Mouse (Mus musculus): Measurements from ENCODE around the gene Idh3a. TPM values are rescaled to one million over a fixed set of nuclear protein-coding genes. Genes with fewer than 3 reads are reported as not detected.
A peak's percentile ranks its signal among the peaks of the same experiment; 100 is the strongest.

The Idh3a gene
- total and polyA plus RNA-seq, 3 experiments: 160 to 282 (median 205) TPM

DNA sequence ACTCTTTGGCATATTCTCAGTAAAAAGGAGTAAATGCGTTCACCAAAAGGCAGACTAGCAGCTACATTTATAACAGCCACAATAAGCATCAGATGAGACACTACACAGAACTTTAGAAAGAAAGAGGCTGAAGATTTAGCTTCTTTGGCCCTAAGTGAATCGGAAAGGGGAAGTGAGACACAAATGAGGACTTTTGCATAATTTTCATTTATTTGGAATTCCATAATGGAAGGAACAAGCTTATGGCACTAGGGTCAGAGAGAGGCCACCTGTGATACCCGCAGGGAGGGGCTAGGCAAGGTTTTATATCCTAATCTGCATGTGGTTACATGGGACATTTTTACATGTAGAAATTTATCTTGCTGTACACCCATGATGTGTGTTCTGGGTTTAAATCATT is 48.7 kb upstream of the Idh3a start:
- no peaks in the 10 kb centered on the region for H3K79me2 ChIP-seq (ENCODE audit: control insufficient read depth, insufficient read depth, low read length, poor library complexity)
- no peaks in the 10 kb centered on the region for H3K36me3 ChIP-seq (ENCODE audit: control insufficient read depth in 1 of 2, insufficient read depth in 2 of 2, low read length in 2 of 2)
- no peak overlapping the region for H3K4me3 ChIP-seq (ENCODE audit: control insufficient read depth in 1 of 2, insufficient read depth in 1 of 2, low read depth in 2 of 2, low read length in 2 of 2)
- peaks cover 2 to 7% of the 10 kb centered on the region in 2 experiments for H3K27me3 ChIP-seq (ENCODE audit: control insufficient read depth in 1 of 2, insufficient read depth in 2 of 2, low read length in 2 of 2)
- no peak overlapping the region for H3K27ac ChIP-seq (ENCODE audit: control insufficient read depth, low read depth, low read length)
- DNase-seq (ENCODE audit: low read depth, low spot score): no peak
- no peak for TF ChIP-seq UBTF (IDR thresholded peaks at IDR 0.05; ENCODE audit: borderline replicate concordance, insufficient read depth, low read depth, low read length)
- no peak for TF ChIP-seq ELF1 (IDR thresholded peaks at IDR 0.05; ENCODE audit: low read depth, low read length)
- no peak for TF ChIP-seq RAD21 (IDR thresholded peaks at IDR 0.05; ENCODE audit: low read depth, low read length)
- no peak for TF ChIP-seq MYB (IDR thresholded peaks at IDR 0.05; ENCODE audit: low read depth, low read length)
- TF ChIP-seq GATA1 (IDR thresholded peaks at IDR 0.05; ENCODE audit: low read depth, low read length): no peak
- no peak for TF ChIP-seq GABPA (IDR thresholded peaks at IDR 0.05; ENCODE audit: low read depth, low read length)
- TF ChIP-seq E2F4 (IDR thresholded peaks at IDR 0.05; ENCODE audit: borderline replicate concordance, low read depth, low read length): no peak
- TF ChIP-seq TCF12 (IDR thresholded peaks at IDR 0.05; ENCODE audit: low read depth, low read length): no peak
- no peak for TF ChIP-seq SIN3A (IDR thresholded peaks at IDR 0.05; ENCODE audit: low read length)
- TF ChIP-seq POLR2AphosphoS2 (IDR thresholded peaks at IDR 0.05; ENCODE audit: low read length): no peak
- TF ChIP-seq ZMIZ1 (IDR thresholded peaks at IDR 0.05; ENCODE audit: low read depth, low read length): no peak
- no peak overlapping the region for H3K9ac ChIP-seq (ENCODE audit: control insufficient read depth, low read depth, low read length, poor library complexity, severe bottlenecking)
- H3K4me1 ChIP-seq (ENCODE audit: control insufficient read depth in 1 of 2, insufficient read depth in 2 of 2, low read length in 2 of 2): no peaks in the 10 kb centered on the region
- H3K9me3 ChIP-seq (replicated peaks; ENCODE audit: insufficient read depth, low read length): no peaks in the 10 kb centered on the region

DNA sequence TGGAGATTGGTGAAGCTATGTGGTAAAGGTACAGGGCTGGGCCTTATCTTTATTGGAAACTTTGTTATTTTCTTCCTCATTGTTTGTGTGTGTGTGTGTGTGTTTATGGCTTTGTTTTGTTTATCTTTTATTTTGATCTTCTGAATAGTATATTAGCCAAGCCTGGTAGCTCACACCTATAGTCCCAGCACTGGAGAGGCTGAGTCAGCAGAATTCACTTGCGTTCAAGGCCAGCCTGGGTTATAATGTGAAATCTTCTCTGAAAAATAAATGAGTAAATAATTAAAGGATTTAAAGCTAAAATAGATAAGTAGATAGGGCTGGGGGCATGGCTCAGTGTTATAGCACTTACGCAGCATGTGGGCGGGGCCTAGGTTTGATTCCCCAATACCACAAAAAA is 47.9 kb upstream of the Idh3a start:
- Histone ChIP-seq H3K27ac (ENCODE audit: control insufficient read depth, low read depth, low read length) (no peak overlapping the region), H3K4me3 (ENCODE audit: control insufficient read depth in 1 of 2, insufficient read depth in 1 of 2, low read depth in 2 of 2, low read length in 2 of 2) (no peak overlapping the region), H3K4me1 (ENCODE audit: control insufficient read depth in 1 of 2, insufficient read depth in 2 of 2, low read length in 2 of 2) (no peaks in the 10 kb centered on the region), H3K9ac (ENCODE audit: control insufficient read depth, low read depth, low read length, poor library complexity, severe bottlenecking) (no peak overlapping the region), H3K36me3 (ENCODE audit: control insufficient read depth in 1 of 2, insufficient read depth in 2 of 2, low read length in 2 of 2) (no peaks in the 10 kb centered on the region), H3K9me3 (replicated peaks; ENCODE audit: insufficient read depth, low read length) (no peaks in the 10 kb centered on the region), H3K79me2 (ENCODE audit: control insufficient read depth, insufficient read depth, low read length, poor library complexity) (no peaks in the 10 kb centered on the region), H3K27me3 (ENCODE audit: control insufficient read depth in 1 of 2, insufficient read depth in 2 of 2, low read length in 2 of 2) (peaks cover 2 to 7% of the 10 kb centered on the region in 2 experiments)
- no peak for DNase-seq (ENCODE audit: low read depth, low spot score)
- peak; percentile 56; the same call in 1 of the 2 replicates for TF ChIP-seq MAFK (IDR thresholded peaks at IDR 0.05; ENCODE audit: borderline replicate concordance, low read depth, low read length)
- TF ChIP-seq BHLHE40 (IDR thresholded peaks at IDR 0.05; ENCODE audit: borderline replicate concordance, low read depth, low read length): no peak

DNA sequence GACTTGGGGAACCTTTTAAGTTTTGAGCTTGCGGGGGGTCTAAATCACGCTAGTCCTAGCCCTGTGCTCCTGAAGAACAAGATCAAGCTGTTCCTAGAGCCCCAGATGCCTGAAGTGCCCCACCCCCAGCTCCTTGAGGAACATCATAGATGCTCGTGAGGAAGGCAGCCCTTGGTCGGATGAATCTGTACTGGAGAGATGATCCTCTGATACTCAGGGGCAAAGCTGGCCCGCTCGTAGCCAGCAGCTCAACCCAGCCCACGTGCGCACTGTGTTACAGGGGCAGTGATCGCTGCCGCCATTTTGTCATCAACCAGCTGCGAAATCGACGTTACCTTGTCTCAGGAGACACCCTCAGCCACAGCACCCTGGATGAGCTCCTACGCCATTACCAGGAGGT is 47.5 kb upstream of the Idh3a start, which contains the start of gene Sh2d7:
Sh2d7 (plus strand) TSS at position 301 of the 400 bp plus-strand sequence.
- peaks cover 2 to 6% of the 10 kb centered on the region in 2 experiments for H3K27me3 ChIP-seq (ENCODE audit: control insufficient read depth in 1 of 2, insufficient read depth in 2 of 2, low read length in 2 of 2)
- no peaks in the 10 kb centered on the region for H3K9me3 ChIP-seq (replicated peaks; ENCODE audit: insufficient read depth, low read length)
- no peaks in the 10 kb centered on the region for H3K36me3 ChIP-seq (ENCODE audit: control insufficient read depth in 1 of 2, insufficient read depth in 2 of 2, low read length in 2 of 2)
- H3K27ac ChIP-seq (ENCODE audit: control insufficient read depth, low read depth, low read length): no peak within 1 kb of the TSS
- no peak for DNase-seq (ENCODE audit: low read depth, low spot score)
- no peak within 1 kb of the TSS for H3K4me3 ChIP-seq (ENCODE audit: control insufficient read depth in 1 of 2, insufficient read depth in 1 of 2, low read depth in 2 of 2, low read length in 2 of 2)
- no peaks in the 10 kb centered on the region for H3K79me2 ChIP-seq (ENCODE audit: control insufficient read depth, insufficient read depth, low read length, poor library complexity)
- no peak for TF ChIP-seq TAL1 (IDR thresholded peaks at IDR 0.05; ENCODE audit: low read length)
- TF ChIP-seq POLR2AphosphoS2 (IDR thresholded peaks at IDR 0.05; ENCODE audit: low read length): no peak
- no peak for TF ChIP-seq GATA1 (IDR thresholded peaks at IDR 0.05; ENCODE audit: low read depth, low read length)
- TF ChIP-seq MYB (IDR thresholded peaks at IDR 0.05; ENCODE audit: low read depth, low read length): no peak
- no peak for TF ChIP-seq SIN3A (IDR thresholded peaks at IDR 0.05; ENCODE audit: low read length)
- TF ChIP-seq RAD21 (IDR thresholded peaks at IDR 0.05; ENCODE audit: low read depth, low read length): no peak
- no peak for TF ChIP-seq CHD1 (IDR thresholded peaks at IDR 0.05; ENCODE audit: low read depth, low read length)
- TF ChIP-seq TBP (IDR thresholded peaks at IDR 0.05; ENCODE audit: low read depth, low read length): no peak
- no peak for TF ChIP-seq POLR2A (IDR thresholded peaks at IDR 0.05; ENCODE audit: control insufficient read depth in 1 of 2, insufficient read depth in 1 of 2, low read depth in 1 of 2, low read length in 2 of 2, poor library complexity in 1 of 2)
- TF ChIP-seq KAT2A (conservative IDR thresholded peaks at IDR 0.05; ENCODE audit: low read depth, low read length): no peak
- no peak for TF ChIP-seq BHLHE40 (IDR thresholded peaks at IDR 0.05; ENCODE audit: borderline replicate concordance, low read depth, low read length)
- no peak for TF ChIP-seq JUND (IDR thresholded peaks at IDR 0.05; ENCODE audit: low read depth, low read length)
- H3K4me1 ChIP-seq (ENCODE audit: control insufficient read depth in 1 of 2, insufficient read depth in 2 of 2, low read length in 2 of 2): no peaks in the 10 kb centered on the region
- H3K9ac ChIP-seq (ENCODE audit: control insufficient read depth, low read depth, low read length, poor library complexity, severe bottlenecking): no peak within 1 kb of the TSS

All from MEL (cell line).